Comparison of ENCODE assay signal across 8 mouse cellular contexts in genomic region chr17:5491801-5492745, GRCm38 (mm10). TPM values are rescaled to one million over a fixed set of nuclear protein-coding genes. Genes with fewer than 3 reads are reported as not detected.
A peak's percentile ranks its signal among the peaks of the same experiment; 100 is the strongest.
DNase-seq lines count a peak whose midpoint lies in the region; ATAC-seq lines count a peak whose summit lies in the region.

Zdhhc14 (plus strand) TSS chr17:5492557.

- H3K27ac ChIP-seq in embryonic facial prominence, embryonic 12.5 days = peak within 1 kb of the TSS; percentile 90
- peak within 1 kb of the TSS; percentile 93 for H3K27ac ChIP-seq in midbrain, embryonic 11.5 days (ENCODE audit: low read depth, low read length)

- under 1% methylated on average over 70 of the region's 70 CpGs for WGBS in embryonic facial prominence, embryonic 12.5 days
- under 1% methylated on average over 68 of the region's 70 CpGs for WGBS in midbrain, embryonic 11.5 days

- peak; percentile 96 to 97 for DNase-seq in adrenal gland, postnatal 36 days
- peak; percentile 90 for DNase-seq in kidney, adult 11 months
- peak; percentile 93 for DNase-seq in left cerebral cortex, postnatal 4 days
- DNase-seq in midbrain, embryonic 11.5 days (ENCODE audit: low spot score, missing footprints) = peak; percentile 98
- DNase-seq in right cerebral cortex, postnatal 4 days = peak; percentile 87
- peak; percentile 83 for DNase-seq in yolk sac, embryonic 10.5 days (ENCODE audit: low spot score)

- H3K4me2 ChIP-seq in embryonic facial prominence, embryonic 12.5 days (replicated peaks) = peak within 1 kb of the TSS; percentile 99
- H3K4me2 ChIP-seq in midbrain, embryonic 11.5 days = peak within 1 kb of the TSS; percentile 99

- peak within 1 kb of the TSS; percentile 61 for H3K9ac ChIP-seq in embryonic facial prominence, embryonic 12.5 days
- peak within 1 kb of the TSS; percentile 82 for H3K9ac ChIP-seq in midbrain, embryonic 11.5 days (ENCODE audit: low read length)

- H3K27me3 ChIP-seq in embryonic facial prominence, embryonic 12.5 days = peaks cover 18% of the 10 kb centered on the region
- peaks cover 12% of the 10 kb centered on the region for H3K27me3 ChIP-seq in midbrain, embryonic 11.5 days (ENCODE audit: control insufficient read depth, insufficient read depth, low read length)

- peak within 1 kb of the TSS; percentile 67 for H3K4me3 ChIP-seq in embryonic facial prominence, embryonic 12.5 days
- peak within 1 kb of the TSS; percentile 65 for H3K4me3 ChIP-seq in midbrain, embryonic 11.5 days (ENCODE audit: low read depth, low read length)

- ATAC-seq in embryonic facial prominence, embryonic 12.5 days (ENCODE audit: insufficient number of reproducible peaks, insufficient read depth, low FRiP score, low TSS enrichment) = peak; percentile 87
- peak; percentile 82 for ATAC-seq in granulocyte monocyte progenitor cell, adult 5-6 weeks (replicated peaks; ENCODE audit: poor library complexity, severe bottlenecking)
- ATAC-seq in midbrain, embryonic 11.5 days (ENCODE audit: low FRiP score) = peak; percentile 90

- 0 out of 2 replicates have a peak, but pooled peaks cover 10% of the 10 kb centered on the region for H3K4me1 ChIP-seq in embryonic facial prominence, embryonic 12.5 days
- H3K4me1 ChIP-seq in midbrain, embryonic 11.5 days (ENCODE audit: control insufficient read depth, insufficient read depth, low read length) = peaks cover 7% of the 10 kb centered on the region

- intact Hi-C loops in left cerebral cortex, postnatal 4 days (cut with DNase I) = loop anchor here (5.0 kb wide), 1 partner anchor 50 kb away; the partner anchor contains the start of gene Tmem242

- no peaks in the 10 kb centered on the region for H3K36me3 ChIP-seq in embryonic facial prominence, embryonic 12.5 days
- H3K36me3 ChIP-seq in midbrain, embryonic 11.5 days (ENCODE audit: control insufficient read depth, insufficient read depth, low read length) = no peaks in the 10 kb centered on the region

- H3K9me3 ChIP-seq in embryonic facial prominence, embryonic 12.5 days = no peaks in the 10 kb centered on the region
- H3K9me3 ChIP-seq in midbrain, embryonic 11.5 days (ENCODE audit: control insufficient read depth, low read length) = no peaks in the 10 kb centered on the region

RNA-seq across cellular contexts. Expression of gene Zdhhc14, which starts in this region (rescaled TPM):
- total RNA-seq in adrenal gland, postnatal 36 days (2021) = 1 to 10 TPM; 4.4 to 5.7 TPM
- 3.8 and 4.0 TPM in 2 replicates for polyA plus RNA-seq in embryonic facial prominence, embryonic 12.5 days (2016; fragmentation: Nextera tagmentation; extraction: Ambion mirVana)
- total RNA-seq in granulocyte monocyte progenitor cell, adult 5-6 weeks (2014; fragmentation: Nextera tagmentation) = 3.4 and 3.7 TPM in 2 replicates
- 0.69 and 1.4 TPM in 2 replicates for total RNA-seq in granulocyte monocyte progenitor cell, adult 5-6 weeks (2017)
- 10 to 100 TPM; 15.1 to 15.2 TPM for total RNA-seq in left cerebral cortex, postnatal 4 days (2021)
- polyA plus RNA-seq in midbrain, embryonic 11.5 days (2014; fragmentation: Nextera tagmentation; extraction: Ambion mirVana) = 2.0 TPM in 2 replicates

Comparison
In these comparisons a context has a peak if more than half of its experiments do, and no peak if none do; other contexts are left out.
1. Peak in every context shown above with its lines: DNase-seq, ATAC-seq, H3K4me3 ChIP-seq and H3K27ac ChIP-seq.